Mouse (Mus musculus): ENCODE measurements around the gene Cyp2s1. TPM values are rescaled to one million over a fixed set of nuclear protein-coding genes. Genes with fewer than 3 reads are reported as not detected.
A peak's percentile ranks its signal among the peaks of the same experiment; 100 is the strongest.

Gene Cyp2s1
- polyA plus RNA-seq, 1 experiment from 2014 or later, result 3.3 TPM

DNA sequence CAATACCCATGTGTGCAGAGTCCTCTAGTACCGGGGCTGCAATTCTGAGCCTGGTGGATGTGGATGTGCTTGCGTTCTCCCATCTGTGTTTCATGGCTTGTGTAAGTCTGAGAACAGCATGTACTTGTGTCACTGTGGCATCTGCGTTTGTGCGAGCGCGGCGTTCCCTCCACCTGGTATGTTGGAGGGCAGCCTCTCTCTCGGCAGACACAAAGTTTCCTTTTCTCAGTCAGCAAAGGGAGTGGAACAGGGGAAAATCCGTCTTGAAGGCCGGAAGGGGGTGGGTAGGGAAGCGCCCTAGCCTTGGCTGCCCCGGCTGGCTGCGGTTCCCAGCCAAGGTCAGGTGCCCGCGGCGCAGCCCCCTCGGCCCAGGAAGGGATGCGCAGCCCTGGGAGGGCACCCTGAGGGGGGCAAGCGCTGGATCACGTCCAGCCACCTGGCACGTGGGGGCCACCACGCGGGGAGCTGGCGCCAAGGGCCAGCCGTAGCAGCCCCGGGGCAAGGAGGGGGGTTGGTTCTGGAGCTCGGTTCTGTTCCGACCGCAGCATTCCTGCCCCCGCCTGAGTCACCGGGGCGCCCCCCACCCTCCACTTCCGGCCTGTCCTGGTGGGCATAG, 35.3 kb downstream of the Cyp2s1 start:
- H3K36me3 ChIP-seq (ENCODE audit: control insufficient read depth, insufficient read depth, low read length), result no peaks in the 10 kb centered on the region
- peak overlapping the region; percentile 27 for H3K4me3 ChIP-seq (ENCODE audit: low read depth, low read length)
- no peaks in the 10 kb centered on the region for H3K9me3 ChIP-seq (ENCODE audit: control insufficient read depth, low read length)
- H3K27me3 ChIP-seq (ENCODE audit: control insufficient read depth, insufficient read depth, low read length), result no peaks in the 10 kb centered on the region
- ATAC-seq (ENCODE audit: insufficient read depth, low FRiP score, low TSS enrichment) (0 out of 2 replicates have a peak, but pooled peaks have one; percentile 9), DNase-seq (ENCODE audit: low spot score) (peak; percentile 26)
- H3K9ac ChIP-seq (ENCODE audit: low read length), result peak overlapping the region; percentile 65
- WGBS, result 8% methylated on average over 29 of the region's 33 CpGs
- H3K4me1 ChIP-seq (ENCODE audit: control insufficient read depth, insufficient read depth, low read length), result peaks cover 7% of the 10 kb centered on the region; the same call in 1 of the 2 replicates
- no peak overlapping the region for H3K27ac ChIP-seq (ENCODE audit: low read depth, low read length)
- peak overlapping the region; percentile 57 for H3K4me2 ChIP-seq (ENCODE audit: low read depth)

DNA sequence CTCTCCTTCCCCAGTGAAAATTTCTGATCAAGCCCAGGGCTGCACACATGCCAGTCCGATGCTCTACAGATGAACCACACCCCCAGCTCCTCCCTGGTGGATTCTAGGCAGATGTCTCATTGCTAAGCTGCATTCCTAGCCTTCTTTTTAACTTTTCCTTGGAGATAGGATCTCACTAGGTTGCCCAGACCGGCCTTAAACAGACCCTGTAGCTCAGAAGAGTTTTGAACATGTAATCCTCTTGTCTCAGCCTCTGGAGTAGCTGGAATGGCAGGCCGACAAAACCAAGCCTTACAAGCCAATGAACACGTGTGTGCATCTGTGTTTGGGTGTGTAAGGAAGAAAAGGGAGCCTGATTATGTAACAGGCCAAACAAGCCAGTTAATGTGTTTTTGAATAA, 36.0 kb downstream of the Cyp2s1 start:
- Histone ChIP-seq H3K27me3 (ENCODE audit: control insufficient read depth, insufficient read depth, low read length) (no peaks in the 10 kb centered on the region), H3K4me3 (ENCODE audit: low read depth, low read length) (no peak overlapping the region), H3K9me3 (ENCODE audit: control insufficient read depth, low read length) (no peaks in the 10 kb centered on the region), H3K4me1 (ENCODE audit: control insufficient read depth, insufficient read depth, low read length) (peaks cover 7% of the 10 kb centered on the region; the same call in 1 of the 2 replicates), H3K36me3 (ENCODE audit: control insufficient read depth, insufficient read depth, low read length) (no peaks in the 10 kb centered on the region), H3K9ac (ENCODE audit: low read length) (no peak overlapping the region), H3K4me2 (ENCODE audit: low read depth) (no peak overlapping the region), H3K27ac (ENCODE audit: low read depth, low read length) (no peak overlapping the region)
- no peak for DNase-seq (ENCODE audit: low spot score)
- 68% methylated on average over 4 of the region's 4 CpGs for WGBS
- no peak for ATAC-seq (ENCODE audit: insufficient read depth, low FRiP score, low TSS enrichment)

DNA sequence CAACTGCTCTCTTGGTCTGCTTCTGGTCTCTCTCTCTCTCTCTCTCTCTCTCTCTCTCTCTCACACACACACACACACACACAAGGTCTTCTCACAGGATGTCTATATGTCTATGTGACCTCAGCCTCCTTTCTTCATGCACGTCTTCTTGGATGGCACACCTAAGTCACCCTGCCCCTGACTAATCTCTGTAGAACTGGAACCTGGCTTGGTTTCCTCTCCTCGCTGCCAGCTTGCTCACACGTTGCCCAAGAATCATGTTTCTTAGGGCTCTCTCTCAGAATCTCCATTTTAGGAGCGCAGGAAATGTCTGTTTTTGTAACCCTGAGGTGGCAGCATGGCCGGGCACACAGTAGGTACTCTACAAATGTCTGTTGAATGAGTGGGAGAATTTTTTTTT, 36.7 kb downstream of the Cyp2s1 start:
- DNase-seq (ENCODE audit: low spot score) (no peak), ATAC-seq (ENCODE audit: insufficient read depth, low FRiP score, low TSS enrichment) (no peak)
- Histone ChIP-seq H3K27me3 (ENCODE audit: control insufficient read depth, insufficient read depth, low read length) (no peaks in the 10 kb centered on the region), H3K9me3 (ENCODE audit: control insufficient read depth, low read length) (no peaks in the 10 kb centered on the region), H3K9ac (ENCODE audit: low read length) (no peak overlapping the region), H3K4me2 (ENCODE audit: low read depth) (no peak overlapping the region), H3K27ac (ENCODE audit: low read depth, low read length) (no peak overlapping the region), H3K36me3 (ENCODE audit: control insufficient read depth, insufficient read depth, low read length) (no peaks in the 10 kb centered on the region), H3K4me1 (ENCODE audit: control insufficient read depth, insufficient read depth, low read length) (peaks cover 7% of the 10 kb centered on the region; the same call in 1 of the 2 replicates), H3K4me3 (ENCODE audit: low read depth, low read length) (no peak overlapping the region)
- 87% methylated on average over 5 of the region's 5 CpGs for WGBS

GRCm38 (mm10) chr7:25768229-25768628, 48.5 kb downstream of the Cyp2s1 start:
- H3K4me3 ChIP-seq (ENCODE audit: low read depth, low read length), result no peak overlapping the region
- H3K27me3 ChIP-seq (ENCODE audit: control insufficient read depth, insufficient read depth, low read length), result no peaks in the 10 kb centered on the region
- DNase-seq (ENCODE audit: low spot score), result no peak
- H3K36me3 ChIP-seq (ENCODE audit: control insufficient read depth, insufficient read depth, low read length), result no peaks in the 10 kb centered on the region; the same call in none of the 2 replicates
- no peak overlapping the region for H3K4me2 ChIP-seq (ENCODE audit: low read depth)
- ATAC-seq (ENCODE audit: insufficient read depth, low FRiP score, low TSS enrichment), result no peak
- no peak overlapping the region for H3K9ac ChIP-seq (ENCODE audit: low read length)
- H3K4me1 ChIP-seq (ENCODE audit: control insufficient read depth, insufficient read depth, low read length), result no peaks in the 10 kb centered on the region
- WGBS, result 88% methylated on average over 5 of the region's 5 CpGs
- H3K27ac ChIP-seq (ENCODE audit: low read depth, low read length), result no peak overlapping the region
- H3K9me3 ChIP-seq (ENCODE audit: control insufficient read depth, low read length), result no peaks in the 10 kb centered on the region

- ATAC-seq (ENCODE audit: insufficient read depth, low FRiP score, low TSS enrichment) (no peak), DNase-seq (ENCODE audit: low spot score) (no peak)
- H3K27me3 ChIP-seq (ENCODE audit: control insufficient read depth, insufficient read depth, low read length), result no peaks in the 10 kb centered on the region
- H3K27ac ChIP-seq (ENCODE audit: low read depth, low read length), result no peak overlapping the region
- H3K9me3 ChIP-seq (ENCODE audit: control insufficient read depth, low read length), result no peaks in the 10 kb centered on the region
- H3K4me1 ChIP-seq (ENCODE audit: control insufficient read depth, insufficient read depth, low read length), result no peaks in the 10 kb centered on the region
- H3K9ac ChIP-seq (ENCODE audit: low read length), result no peak overlapping the region
- WGBS, result 85% methylated on average over 6 of the region's 6 CpGs
- no peak overlapping the region for H3K4me3 ChIP-seq (ENCODE audit: low read depth, low read length)
- no peaks in the 10 kb centered on the region; the same call in none of the 2 replicates for H3K36me3 ChIP-seq (ENCODE audit: control insufficient read depth, insufficient read depth, low read length)
- no peak overlapping the region for H3K4me2 ChIP-seq (ENCODE audit: low read depth)
Observed at GRCm38 (mm10) chr7:25766108-25766507, 50.6 kb downstream of the Cyp2s1 start.

DNA sequence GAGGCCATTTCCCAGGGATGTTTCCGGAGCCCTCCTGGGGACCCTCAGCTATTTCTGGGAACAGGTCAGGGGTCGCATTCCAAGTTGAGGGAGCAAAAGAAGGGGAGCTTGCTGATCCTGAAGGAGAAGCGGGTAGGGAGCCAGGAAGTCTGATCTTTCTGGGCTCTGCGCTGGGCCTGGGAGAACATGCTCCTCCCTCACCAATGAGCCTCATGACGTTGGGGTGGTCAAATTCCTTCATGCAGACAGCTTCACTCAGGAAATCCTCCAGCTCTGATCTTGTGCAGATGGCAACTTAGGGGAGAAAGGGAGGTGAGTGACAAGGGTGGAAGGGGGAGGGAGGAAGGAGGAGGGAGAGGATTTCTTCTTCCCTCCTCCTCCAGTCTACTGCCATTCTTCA, 52.5 kb downstream of the Cyp2s1 start:
- Histone ChIP-seq H3K36me3 (ENCODE audit: control insufficient read depth, insufficient read depth, low read length) (no peaks in the 10 kb centered on the region), H3K27ac (ENCODE audit: low read depth, low read length) (no peak overlapping the region), H3K27me3 (ENCODE audit: control insufficient read depth, insufficient read depth, low read length) (no peaks in the 10 kb centered on the region), H3K4me1 (ENCODE audit: control insufficient read depth, insufficient read depth, low read length) (no peaks in the 10 kb centered on the region), H3K4me2 (ENCODE audit: low read depth) (no peak overlapping the region), H3K9ac (ENCODE audit: low read length) (no peak overlapping the region), H3K9me3 (ENCODE audit: control insufficient read depth, low read length) (no peaks in the 10 kb centered on the region), H3K4me3 (ENCODE audit: low read depth, low read length) (no peak overlapping the region)
- ATAC-seq (ENCODE audit: insufficient read depth, low FRiP score, low TSS enrichment) (no peak), DNase-seq (ENCODE audit: low spot score) (no peak)
- WGBS, result 63% methylated on average over 5 of the region's 5 CpGs

DNA sequence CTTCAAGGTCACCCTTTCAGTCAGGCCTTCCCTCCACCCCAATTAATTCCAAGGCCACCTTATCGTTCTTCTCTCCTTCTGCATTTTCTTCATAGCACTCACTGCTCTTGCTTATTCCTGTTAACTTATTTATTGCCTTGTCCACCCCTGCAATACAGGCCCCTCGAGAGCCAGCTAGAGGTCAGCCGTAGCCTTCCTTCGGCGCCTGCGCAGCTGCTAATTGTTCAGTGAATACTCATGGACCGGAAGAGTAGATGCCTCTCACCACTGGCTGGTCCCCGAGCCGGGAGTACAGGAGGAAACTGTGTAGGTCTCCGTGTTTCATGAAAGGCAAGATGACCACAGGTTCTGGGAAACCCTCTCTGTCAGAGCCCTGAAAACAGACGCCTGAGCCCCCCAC, 53.0 kb downstream of the Cyp2s1 start:
- DNase-seq (ENCODE audit: low spot score) (no peak), ATAC-seq (ENCODE audit: insufficient read depth, low FRiP score, low TSS enrichment) (no peak)
- Histone ChIP-seq H3K9me3 (ENCODE audit: control insufficient read depth, low read length) (no peaks in the 10 kb centered on the region), H3K27me3 (ENCODE audit: control insufficient read depth, insufficient read depth, low read length) (no peaks in the 10 kb centered on the region), H3K4me3 (ENCODE audit: low read depth, low read length) (no peak overlapping the region), H3K36me3 (ENCODE audit: control insufficient read depth, insufficient read depth, low read length) (no peaks in the 10 kb centered on the region), H3K4me2 (ENCODE audit: low read depth) (no peak overlapping the region), H3K9ac (ENCODE audit: low read length) (no peak overlapping the region), H3K4me1 (ENCODE audit: control insufficient read depth, insufficient read depth, low read length) (no peaks in the 10 kb centered on the region), H3K27ac (ENCODE audit: low read depth, low read length) (no peak overlapping the region)
- 75% methylated on average over 11 of the region's 11 CpGs for WGBS

- Histone ChIP-seq H3K4me2 (ENCODE audit: low read depth) (no peak overlapping the region), H3K27ac (ENCODE audit: low read depth, low read length) (no peak overlapping the region), H3K36me3 (ENCODE audit: control insufficient read depth, insufficient read depth, low read length) (no peaks in the 10 kb centered on the region), H3K9me3 (ENCODE audit: control insufficient read depth, low read length) (no peaks in the 10 kb centered on the region), H3K4me1 (ENCODE audit: control insufficient read depth, insufficient read depth, low read length) (no peaks in the 10 kb centered on the region), H3K4me3 (ENCODE audit: low read depth, low read length) (no peak overlapping the region), H3K9ac (ENCODE audit: low read length) (no peak overlapping the region), H3K27me3 (ENCODE audit: control insufficient read depth, insufficient read depth, low read length) (no peaks in the 10 kb centered on the region)
- WGBS, result 85% methylated on average over 10 of the region's 10 CpGs
- ATAC-seq (ENCODE audit: insufficient read depth, low FRiP score, low TSS enrichment) (no peak), DNase-seq (ENCODE audit: low spot score) (no peak)
Observed at GRCm38 (mm10) chr7:25761354-25761753, 55.4 kb downstream of the Cyp2s1 start.

- Histone ChIP-seq H3K9me3 (ENCODE audit: control insufficient read depth, low read length) (no peaks in the 10 kb centered on the region), H3K4me1 (ENCODE audit: control insufficient read depth, insufficient read depth, low read length) (peaks cover 14% of the 10 kb centered on the region), H3K9ac (ENCODE audit: low read length) (peak overlapping the region; percentile 52), H3K36me3 (ENCODE audit: control insufficient read depth, insufficient read depth, low read length) (no peaks in the 10 kb centered on the region), H3K4me2 (ENCODE audit: low read depth) (peak overlapping the region; percentile 92), H3K27ac (ENCODE audit: low read depth, low read length) (peak overlapping the region; percentile 97), H3K27me3 (ENCODE audit: control insufficient read depth, insufficient read depth, low read length) (no peaks in the 10 kb centered on the region), H3K4me3 (ENCODE audit: low read depth, low read length) (peak overlapping the region; percentile 96)
- WGBS, result under 1% methylated on average over 18 of the region's 18 CpGs
- peak; percentile 35 for ATAC-seq (ENCODE audit: insufficient read depth, low FRiP score, low TSS enrichment)
- peak; percentile 87 for DNase-seq (ENCODE audit: low spot score)
Observed at GRCm38 (mm10) chr7:25756011-25756410, 60.7 kb downstream of the Cyp2s1 start.
